Mouse (Mus musculus): Measurements from ENCODE around the gene Ncaph2.

DNA sequence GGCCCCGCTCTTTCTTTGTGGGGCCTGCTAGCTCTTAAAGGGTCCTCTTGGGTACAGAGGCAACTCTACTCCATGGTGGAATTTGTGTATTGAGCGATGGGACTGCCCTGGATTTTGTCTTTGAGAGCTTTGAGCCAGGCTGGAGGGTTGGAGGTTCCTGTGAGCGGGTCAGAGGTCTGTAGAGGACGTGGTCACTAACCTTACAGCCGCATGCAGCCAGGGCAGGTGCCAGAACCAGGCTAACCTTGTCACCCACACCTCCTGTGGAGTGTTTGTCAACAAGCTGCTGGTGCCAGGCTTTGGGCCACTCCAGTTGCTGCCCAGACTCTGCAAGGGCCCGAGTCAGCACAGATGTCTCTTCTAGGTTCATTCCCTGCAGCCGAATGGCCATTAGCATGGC is 20.5 kb downstream of the Ncaph2 start:
- TF ChIP-seq POLR2A (IDR thresholded peaks at IDR 0.05; ENCODE audit: control insufficient read depth, extremely low read depth, insufficient read depth, low read length, poor library complexity) (no peak), CTCF (IDR thresholded peaks at IDR 0.05; ENCODE audit: borderline replicate concordance, control insufficient read depth, extremely low read depth, insufficient read depth, low read length, poor library complexity) (no peak)
